Mouse (Mus musculus) CH12F3 (cell line): Measurements from ENCODE around the gene Col4a2.

Experiments
- in situ Hi-C: fragments of 300-500 bp; cut with MboI; formaldehyde crosslinking; loops from 2 replicates; pipeline ENCODE4 v1.14.3; 2020; ENCODE audit warnings: low sequenced_read_pairs

The Col4a2 gene

DNA sequence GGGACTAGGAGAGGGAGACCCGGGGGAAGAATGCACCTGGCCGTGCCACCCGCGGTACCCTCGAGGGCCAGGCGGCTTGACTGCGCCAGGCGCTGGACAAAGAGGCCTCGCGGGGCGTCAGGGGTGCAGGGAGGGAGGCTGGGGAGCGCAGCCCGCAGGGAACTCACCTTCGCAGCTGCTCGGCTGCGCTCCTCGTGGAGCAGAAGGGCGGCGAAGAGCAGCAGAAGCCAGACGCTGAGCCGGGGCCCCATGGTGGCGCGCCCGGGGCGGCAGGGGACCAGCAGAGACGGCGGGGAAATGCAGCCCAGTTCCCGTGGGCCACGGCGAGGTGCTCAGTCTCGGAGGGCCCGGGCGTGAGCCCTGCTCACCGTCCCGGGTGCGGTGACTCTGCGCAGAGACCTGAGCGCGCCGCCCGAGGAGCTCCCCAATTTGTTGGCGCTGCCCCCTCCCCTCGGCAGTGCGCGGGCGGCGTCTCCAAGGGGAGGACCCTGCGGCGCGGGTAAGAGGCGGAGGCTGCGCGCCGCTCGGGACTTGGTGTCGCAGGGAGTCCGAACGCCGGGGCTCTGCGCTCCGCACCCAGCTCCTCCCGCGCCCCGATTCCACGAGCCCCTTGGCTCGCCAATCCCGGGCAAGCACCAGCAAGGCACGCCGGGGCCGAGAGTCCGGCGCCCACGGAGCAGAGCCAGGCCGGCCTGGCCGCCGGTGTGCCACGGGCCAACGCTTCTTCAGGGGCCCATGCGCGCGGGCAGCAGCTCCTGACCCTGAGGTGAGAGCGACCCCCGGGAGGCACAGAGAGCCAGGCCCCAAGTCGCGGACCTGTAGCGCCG lies at the start of gene Col4a2, which contains the start of gene Col4a1:
Gene Col4a2, plus strand, starts transcription at position 457 of the 827 bp plus-strand sequence.
Gene Col4a1, minus strand, starts transcription at position 478 of the 827 bp plus-strand sequence.
- in situ Hi-C loops, result no loop called here

DNA sequence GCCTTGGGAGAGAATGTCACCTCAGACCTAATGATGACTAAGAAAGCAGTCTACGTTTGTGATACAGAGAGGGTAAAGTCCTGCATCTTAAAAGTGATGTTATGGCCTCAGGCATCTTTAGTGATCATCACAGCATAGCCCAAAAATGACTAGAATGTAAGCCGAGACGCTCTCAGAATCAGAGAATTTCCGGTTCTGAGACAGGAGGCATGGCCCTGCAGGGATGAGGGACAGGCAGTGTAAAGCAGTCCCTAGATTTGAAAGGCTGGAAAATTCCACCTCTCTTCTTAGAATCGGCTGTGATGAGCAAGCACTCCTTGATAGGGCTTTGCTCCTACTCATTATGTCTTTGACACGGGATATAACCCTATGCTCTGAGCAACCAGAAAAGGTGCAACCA lies 48.8 kb upstream of the Col4a2 start:
- in situ Hi-C loops, result no loop called here

DNA sequence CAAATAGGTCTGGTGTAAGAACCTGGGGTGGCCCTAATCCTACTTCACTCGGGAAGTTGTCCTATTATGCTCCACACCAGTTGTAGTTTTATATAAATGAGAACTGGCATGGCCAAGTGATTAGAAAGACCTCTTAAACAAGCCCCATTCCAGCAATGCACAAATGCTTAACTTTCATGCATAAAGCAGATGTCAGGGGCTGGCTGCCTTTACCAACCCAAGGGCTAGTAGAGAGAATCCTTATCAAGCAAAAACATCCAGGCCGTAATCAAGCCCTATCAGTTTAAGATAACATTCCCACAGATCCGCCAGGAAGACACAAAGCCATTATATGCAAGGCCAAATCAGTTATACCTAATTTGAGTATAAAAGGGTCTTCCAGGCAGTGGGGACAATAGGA lies 46.6 kb upstream of the Col4a2 start:
- in situ Hi-C loops, result no loop called here

DNA sequence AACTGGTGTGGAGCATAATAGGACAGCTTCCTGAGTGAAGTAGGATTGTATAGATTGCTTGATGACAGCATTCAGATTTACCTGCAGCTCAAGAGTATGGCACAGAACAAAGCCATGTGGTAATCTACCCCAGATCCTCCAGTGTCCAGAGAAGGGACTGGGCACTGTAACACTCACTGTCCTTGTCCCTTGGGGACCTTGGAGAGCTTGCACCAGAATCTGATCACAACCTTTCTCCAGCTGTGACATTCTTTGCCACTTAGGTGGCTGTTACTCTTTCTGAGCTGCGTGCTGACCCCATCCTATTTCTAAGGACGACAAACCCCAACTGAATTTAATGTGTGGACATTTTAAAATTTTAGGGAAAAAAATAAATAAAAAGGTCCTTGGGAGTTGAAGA lies 46.1 kb upstream of the Col4a2 start:
- in situ Hi-C loops, result no loop called here

DNA sequence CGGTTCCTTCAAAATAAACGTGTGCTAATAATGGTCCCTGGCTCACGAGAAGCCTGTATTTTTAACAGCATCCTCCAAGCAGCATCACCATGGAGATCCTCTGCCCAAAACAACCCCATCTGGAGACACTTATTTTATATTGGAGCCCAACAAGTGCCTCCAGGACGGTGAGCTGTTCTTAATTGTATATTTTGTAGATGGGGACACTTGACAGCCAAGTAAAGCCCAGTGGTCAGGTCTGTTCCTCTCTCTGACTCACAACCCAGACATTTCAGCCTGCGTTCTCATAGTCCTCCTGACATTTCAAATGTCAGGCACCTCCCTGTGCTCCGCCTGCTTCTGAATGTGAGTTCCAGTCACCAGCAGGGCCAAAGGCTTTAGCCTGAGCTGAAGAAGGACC lies 43.9 kb upstream of the Col4a2 start:
- in situ Hi-C loops, result no loop called here

DNA sequence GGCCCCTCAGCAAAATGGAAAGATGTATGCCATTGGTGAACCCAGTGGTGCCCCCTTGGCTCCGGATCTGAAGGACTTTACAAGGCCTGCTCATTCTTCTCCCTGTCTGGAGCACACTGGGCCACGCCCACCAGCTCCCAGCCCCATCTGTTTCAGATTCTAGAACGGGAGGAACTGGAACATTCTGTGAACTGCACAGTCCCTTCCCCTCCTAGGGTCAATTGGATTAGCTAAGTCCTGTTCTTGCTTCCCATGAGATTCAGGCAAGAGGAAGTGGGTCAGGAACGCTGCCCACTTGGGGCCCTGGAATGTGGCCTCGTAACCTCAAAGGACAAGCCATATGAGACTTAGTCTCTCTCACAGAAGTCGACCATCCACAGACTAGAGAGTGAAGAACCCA lies 41.8 kb upstream of the Col4a2 start:
- in situ Hi-C loops, result no loop called here

DNA sequence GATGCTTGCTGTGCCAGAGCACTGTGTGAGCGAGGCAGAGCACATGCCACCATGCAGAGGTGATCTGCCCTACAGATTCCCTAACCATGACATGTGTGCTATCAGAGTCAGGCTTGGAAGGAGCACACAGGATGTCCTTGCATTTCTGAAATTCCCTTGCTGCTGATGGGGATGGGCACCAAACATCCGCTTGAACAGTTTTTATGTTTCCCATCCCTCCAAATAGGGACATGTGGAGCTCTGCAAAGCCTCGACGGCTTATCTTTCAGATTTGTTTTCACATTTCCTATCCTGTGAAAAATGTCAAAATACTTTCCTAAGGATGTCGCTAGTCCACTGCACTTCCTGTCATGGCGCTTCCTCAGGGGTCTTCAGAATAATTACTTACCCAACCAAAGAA lies 40.4 kb upstream of the Col4a2 start:
- in situ Hi-C loops, result no loop called here

DNA sequence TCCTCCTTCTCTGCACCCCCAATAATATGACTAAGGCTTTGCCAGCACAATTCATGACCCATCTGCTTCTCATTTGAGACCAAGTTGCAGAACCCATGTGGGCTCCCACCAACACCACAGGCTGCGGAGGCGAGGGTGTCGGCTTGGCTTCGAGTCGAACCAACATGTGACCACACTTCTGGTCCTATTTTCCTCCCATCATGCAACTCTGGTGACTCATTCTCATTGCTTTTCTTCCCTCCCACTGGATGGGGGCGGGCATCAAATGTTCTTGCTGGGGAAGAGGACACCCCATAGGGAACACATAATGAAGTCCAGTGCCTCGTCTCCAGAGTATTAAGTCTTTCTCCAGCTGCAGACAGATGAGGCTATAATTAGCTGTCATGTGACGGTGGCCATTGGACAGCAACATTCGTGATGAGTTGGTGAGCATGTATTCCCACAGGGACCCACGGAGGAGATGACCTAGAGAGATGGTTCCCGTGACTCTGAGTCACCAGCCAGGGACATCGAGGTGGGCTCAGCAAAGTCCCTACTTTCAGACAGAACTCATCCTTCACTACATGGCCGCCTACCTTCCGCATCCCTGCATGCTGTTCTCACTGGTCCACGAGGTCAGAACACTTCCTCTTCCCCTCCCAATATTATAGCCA lies 39.0 kb upstream of the Col4a2 start:
- in situ Hi-C loops, result no loop called here

DNA sequence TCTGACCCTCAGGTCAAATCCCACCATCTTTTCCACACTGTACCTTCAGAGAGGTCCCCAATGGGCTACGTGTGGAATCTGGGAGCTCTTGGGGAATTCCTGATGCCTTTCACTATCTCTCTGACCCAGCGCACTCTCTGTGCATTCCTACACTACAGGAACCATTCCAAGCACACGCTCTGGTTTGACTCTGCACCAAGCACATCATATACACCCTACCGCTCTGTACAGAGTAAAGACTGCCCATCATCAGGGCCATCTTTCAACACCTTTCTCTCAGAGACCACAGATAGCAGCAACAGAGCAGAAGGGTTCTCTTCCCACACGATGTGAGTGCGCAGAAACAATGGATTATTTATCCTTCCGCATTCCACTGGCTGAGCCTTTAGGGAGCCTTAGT lies 38.2 kb upstream of the Col4a2 start:
- in situ Hi-C loops, result no loop called here

DNA sequence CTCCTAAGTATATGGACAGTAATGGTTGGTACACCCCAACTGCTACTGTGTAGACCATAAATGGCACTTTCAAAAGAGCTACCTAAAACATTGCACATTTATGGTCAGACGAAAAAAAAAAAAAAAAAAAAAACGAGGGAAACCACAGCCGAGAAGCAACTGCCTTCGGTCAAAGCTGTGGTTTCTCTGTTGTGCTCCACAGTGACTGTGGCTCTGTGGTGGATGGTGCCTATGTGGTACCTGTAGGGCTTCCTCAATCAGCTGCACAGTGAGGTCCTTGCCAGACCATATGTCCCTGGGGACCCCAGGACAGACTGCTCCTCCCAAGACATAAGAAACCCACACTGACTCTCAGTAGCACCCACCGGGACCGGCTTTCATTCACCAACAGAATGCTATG lies 36.3 kb upstream of the Col4a2 start:
- in situ Hi-C loops, result no loop called here

DNA sequence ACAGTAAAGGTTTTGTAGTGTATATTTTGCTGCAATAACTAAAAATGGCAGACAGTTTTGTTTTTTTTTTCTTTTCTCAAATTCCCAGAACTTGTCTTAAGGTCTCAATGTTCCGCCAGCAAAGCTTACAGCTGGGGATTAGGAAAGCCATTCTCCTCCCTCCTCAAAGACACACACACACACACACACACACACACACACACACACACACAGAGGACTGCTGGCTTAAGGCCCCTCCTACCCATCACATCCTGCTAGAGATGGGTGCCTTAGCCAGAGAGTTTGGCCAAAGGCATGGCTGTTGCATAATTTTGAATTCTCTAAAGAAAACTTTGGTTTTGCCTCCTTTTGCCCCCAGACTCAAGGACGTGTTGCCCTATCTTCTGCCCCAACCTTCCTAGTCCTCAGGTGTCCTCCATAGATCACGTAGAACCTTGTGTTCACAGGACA lies 35.0 kb upstream of the Col4a2 start:
- in situ Hi-C loops, result no loop called here

DNA sequence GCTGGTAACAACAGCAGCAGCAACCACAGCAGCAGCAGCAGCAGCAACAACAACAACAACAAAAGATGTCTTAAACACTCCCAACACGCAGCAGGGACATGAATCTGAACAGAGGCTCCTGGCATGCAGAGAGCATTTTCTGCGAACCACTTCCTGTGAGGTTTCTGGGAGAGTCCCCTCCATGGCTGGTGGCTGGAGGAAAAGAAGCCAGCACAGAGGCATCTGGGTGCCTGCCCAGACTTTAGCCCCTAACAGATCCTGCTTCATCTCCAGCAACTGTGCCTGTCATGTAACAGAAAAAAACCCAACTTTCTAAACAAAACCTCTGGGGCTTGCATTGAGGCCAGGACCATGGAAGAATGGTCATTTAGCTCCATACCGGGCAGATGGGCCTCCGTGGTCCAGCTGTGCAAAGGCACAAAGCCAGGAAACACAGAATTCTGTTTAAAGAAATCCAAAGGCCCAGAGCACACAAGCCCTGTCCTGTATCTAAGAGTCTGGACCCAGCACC lies 34.4 kb upstream of the Col4a2 start:
- in situ Hi-C loops, result no loop called here

DNA sequence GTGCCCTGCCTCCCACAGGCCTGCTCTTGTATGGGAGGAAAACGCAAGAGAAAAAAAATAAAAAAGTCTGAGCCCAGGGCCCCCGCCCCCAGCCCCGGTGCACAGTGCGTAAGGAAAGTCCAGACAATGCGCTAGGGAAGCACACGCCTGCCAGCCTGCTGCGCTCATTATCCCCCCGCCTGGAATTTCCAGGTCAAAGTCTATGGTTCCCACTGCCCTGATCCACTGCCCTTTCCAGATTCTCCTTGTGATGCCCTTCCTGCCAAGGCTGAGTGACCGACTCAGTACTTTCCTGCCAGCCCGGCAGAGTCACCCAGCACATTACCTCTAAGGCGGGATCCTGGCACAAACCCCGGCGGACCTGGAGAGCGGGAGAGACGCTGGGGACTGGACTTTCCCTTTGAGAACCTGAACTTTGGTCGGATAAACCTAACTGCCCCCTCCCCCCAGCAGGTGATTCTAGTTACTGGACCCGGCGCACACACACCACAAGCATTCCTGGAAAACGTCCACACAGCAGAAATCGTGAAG lies 33.2 kb upstream of the Col4a2 start:
- in situ Hi-C loops, result no loop called here

DNA sequence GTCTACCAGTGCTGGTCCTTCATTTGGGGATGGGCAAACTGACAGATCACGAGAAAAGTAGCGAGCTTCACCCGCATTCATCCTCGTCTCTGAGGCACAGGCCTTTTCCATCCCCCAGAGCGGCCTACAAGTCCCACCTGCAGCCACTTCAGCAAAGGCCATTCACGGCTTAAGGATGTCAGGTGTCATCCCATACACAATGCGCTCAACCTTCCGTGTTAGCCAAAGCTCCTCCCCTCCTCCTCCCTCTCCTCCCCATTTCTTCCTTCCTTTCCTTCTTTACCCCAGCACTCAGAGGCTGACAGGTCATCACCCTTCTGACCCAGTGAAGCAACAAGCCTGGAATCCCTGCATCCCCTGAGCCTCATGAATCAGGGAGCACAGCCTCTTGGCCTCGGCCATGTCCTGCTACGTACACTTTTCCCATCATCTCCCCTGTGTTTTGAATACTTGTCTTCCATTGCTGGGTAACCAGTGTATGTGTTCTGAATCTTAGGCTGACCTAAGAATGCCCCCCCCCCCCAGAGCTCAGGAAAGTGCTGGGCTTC lies 31.8 kb upstream of the Col4a2 start:
- in situ Hi-C loops, result no loop called here

DNA sequence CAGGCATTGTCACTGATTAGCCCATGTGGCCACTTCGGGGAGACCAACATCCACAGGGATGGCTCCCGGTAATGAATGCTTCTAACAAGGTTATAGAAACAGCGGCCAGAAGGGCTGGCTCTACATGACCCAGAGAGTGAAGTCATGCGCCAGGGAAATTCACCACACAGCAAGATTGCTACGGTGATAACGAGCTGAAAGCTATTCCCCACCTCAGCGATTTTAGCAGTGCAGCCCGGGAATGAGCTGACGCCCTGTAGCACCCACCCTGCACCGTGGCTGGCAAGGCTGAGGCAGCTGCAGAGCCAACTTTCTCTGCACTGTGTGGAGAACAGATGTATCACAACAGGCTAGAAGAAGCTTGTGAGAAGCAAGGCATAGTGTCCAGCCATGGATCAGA lies 30.5 kb upstream of the Col4a2 start:
- in situ Hi-C loops, result no loop called here

DNA sequence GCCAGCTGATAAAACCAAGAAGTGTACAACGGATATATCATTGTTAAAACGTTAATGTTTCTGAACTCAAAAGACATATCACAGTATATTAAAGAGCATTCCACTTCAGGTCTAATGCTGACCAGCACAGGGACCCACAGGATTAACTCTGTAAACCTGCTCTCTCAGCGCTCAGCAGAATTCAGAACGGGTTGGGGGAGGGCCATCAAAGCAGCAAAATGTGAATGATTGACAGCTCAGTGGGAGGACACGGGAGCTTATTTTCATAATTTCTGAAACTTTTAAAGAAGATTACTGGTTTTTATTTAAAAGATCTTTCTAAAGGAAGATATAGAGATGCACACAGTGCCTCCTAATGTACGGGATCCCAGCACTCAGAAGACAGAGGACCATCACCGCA lies 29.9 kb upstream of the Col4a2 start:
- in situ Hi-C loops, result no loop called here

DNA sequence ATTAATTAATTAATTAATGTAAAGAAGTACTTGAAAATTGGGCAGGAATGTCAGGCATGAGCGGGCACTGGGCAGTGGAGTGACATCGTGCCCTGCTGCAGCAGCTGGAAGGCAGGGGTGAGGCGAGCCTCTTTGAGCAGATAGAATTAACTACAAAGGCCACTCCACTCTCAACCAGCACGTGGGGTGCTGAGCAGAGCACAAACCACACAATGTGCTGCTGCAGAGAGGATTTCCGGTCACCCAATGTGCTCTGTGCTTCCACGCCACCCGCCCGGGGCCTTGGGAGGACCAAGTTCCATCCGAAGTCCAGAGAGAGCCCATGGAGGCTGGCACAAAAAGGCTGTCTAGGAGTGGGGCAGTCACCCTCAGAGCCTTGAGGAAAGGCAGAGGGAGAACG lies 29.4 kb upstream of the Col4a2 start:
- in situ Hi-C loops, result no loop called here

DNA sequence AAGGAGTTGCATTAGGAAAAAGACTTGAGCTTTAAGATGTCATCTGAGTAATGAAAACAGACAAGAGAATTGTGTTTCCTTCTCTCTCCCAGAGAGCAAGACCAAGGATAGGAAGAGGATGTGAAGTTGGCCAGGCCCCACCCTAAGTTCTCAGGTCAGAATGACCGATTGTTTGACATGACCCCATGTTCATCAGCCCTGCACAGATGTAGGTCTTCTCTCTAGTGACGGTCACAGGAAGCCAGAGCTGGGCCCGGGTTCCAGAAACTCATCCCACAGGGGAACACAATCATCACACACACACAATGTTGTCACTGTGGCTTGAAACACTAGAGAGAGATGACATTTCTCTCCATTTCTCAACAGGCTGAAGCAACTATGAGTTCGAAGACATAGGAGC lies 27.2 kb upstream of the Col4a2 start:
- in situ Hi-C loops, result no loop called here

DNA sequence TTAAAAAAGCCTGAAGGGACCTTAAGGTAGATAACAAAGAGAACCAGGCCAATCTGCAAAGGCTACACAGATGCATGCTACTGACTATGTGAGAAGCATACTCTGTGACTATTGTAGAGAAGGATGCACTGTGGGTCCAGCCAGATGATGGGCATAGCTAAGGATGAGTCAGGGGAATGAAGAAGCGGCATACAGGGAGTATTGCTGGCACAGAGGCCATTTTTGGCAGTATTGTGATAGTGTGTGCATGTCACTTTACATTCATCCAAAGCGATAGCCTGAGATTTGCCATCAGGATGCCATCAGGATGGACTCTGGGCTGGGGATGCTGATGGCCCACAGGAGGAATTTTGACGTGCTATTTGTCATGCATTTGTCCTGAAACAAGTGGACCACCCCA lies 25.5 kb upstream of the Col4a2 start:
- in situ Hi-C loops, result no loop called here

DNA sequence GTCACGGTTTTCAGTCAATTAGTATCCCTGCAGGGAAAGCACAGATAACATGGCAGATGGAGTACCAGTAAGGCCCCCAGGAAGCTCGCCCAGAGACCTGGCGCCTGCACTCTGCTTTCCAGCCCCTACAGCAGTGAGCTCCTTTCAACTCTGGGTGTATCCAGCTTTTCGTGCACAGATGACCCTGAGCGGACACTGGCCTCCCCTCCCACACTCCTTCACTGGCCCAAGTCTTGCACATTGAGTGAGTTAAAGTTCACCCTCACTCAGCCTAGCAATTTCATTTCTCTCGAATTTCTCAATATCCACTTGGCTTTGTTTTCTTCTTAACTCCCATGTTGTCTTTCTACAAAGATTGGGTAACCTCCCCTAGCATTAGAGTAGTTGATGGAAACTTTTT lies 24.3 kb upstream of the Col4a2 start:
- in situ Hi-C loops, result no loop called here

DNA sequence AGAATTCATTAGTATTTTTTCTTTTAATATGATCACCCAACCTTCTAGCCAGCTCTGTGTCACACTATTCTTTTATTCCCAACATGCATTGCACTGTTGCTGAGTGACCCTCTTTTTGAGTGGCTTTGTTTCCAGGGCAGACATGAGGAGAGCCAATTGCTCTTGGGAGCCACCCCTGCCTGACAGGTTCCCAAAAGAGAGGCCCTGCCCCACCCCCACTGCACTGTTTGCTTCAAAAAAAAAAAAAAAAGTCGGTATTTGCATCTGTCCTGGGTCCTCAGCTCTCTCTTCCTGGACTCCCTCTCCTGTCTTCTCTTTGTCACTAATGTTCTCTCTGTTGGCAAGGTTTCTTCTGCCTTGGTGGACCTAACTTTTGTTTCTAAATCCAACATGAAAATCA lies 22.1 kb upstream of the Col4a2 start:
- in situ Hi-C loops, result no loop called here

DNA sequence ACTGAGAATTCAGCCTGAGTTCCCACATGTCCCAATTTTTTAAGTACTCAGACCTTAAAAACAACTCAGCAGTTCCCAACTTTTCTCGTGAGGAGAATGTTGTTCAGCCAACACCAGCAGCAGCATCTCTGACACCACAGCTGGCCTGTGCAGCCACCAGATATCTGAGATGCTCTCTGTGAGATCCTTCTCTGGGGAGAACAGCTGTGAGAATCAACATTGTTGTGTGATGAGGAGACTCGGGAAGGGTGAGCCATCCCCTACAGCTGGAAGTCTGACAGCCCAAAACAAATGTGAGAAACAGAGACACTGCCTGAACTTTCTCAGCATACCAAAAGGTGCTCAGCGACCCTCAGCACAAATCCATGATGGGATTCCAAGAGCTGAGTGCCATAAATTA lies 20.0 kb upstream of the Col4a2 start:
- in situ Hi-C loops, result no loop called here
